Mouse (Mus musculus): Measurements from ENCODE around the gene Csad.

GRCm38 (mm10) chr15:102239260-102239590, 34.7 kb upstream of the Csad start:
- TF ChIP-seq CTCF (IDR thresholded peaks at IDR 0.05; ENCODE audit: low read depth) = peak; percentile 79
- no peak for TF ChIP-seq EP300 (IDR thresholded peaks at IDR 0.05; ENCODE audit: low read depth)
